Mouse (Mus musculus): ENCODE results near the gene Rasgrp3.
A peak's percentile ranks its signal among the peaks of the same experiment; 100 is the strongest.
"Not testable (repeated sequence)": the region's sequence is repeated elsewhere in the genome, so short reads cannot be mapped to it uniquely, and the experiment has no call there.

The Rasgrp3 gene

DNA sequence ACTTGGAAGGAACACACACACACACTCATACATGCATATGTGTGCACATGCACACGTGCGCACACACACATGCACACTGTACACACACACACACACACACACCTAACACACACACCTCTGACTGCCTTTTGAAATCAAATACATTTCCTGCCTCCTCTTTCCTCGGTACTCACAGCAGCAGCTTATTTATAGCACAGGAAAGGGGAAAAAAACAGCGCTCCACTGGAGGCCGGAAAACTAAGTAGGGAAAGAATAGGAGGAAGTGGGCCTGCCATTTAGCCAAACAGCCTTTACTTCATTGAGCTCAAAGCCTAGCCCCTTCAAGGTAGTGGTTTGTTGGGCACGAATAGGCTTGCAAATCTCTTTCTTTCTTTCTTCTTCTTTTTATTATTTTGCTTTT is at the start of gene Rasgrp3:
TSS of gene Rasgrp3 (plus strand) at position 298 of the 400 bp plus-strand sequence.
- DNase-seq (ENCODE audit: inconsistent ontology term): no peak

GRCm38 (mm10) chr17:75388402-75388801 is 47.3 kb upstream of the Rasgrp3 start:
- no peak for DNase-seq (ENCODE audit: inconsistent ontology term)

DNA sequence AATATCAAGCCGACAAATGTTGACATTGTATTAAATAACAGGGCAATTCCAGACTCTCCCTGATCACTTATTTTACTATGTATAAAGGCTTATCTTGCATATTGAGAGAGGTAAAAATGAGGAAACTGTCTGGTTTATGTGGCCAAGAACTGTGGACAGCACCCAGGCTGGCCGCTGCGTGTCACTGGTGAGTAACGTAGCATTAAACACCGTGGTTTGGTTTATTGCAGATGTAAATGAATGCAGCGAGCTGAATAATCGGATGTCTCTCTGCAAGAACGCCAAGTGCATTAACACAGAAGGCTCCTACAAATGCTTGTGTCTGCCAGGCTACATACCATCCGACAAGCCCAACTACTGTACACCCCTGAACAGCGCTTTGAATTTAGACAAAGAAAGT is 45.6 kb upstream of the Rasgrp3 start:
- no peak for DNase-seq (ENCODE audit: inconsistent ontology term)

DNA sequence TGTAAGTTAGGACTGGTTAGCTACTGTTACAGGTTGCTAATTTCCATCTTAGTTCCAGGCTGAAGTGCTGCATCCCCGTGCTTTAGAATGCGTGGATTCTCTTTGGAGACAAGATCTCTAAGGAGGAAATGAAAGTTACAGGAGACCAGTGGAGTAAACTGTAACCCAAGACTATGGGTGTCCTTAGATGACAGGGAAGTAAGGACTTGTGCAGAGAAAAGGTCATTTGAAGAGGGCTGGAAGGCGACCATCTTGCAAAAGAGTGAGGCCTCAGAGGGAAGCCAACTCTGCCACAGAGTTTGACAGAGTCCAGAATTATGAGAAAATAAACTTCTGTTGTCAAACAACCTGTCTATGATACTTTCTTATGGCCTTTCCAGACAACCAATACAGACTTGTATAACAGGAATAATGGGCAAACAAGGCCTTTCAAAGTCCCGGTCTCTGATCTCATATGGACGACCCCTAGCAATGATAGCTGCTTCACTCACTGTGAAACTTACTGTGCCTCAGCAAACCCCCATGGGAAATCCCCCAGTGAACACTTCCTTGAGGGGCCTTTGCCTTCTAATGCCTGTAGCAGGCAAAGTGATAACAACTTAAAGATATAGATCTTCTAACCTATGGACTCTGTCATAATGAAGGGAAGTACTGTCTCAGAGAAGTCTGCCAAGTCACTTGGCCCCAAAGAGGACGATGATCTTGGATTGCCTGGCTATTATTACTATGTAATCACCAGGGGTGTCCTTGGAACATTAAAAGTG is 44.1 kb upstream of the Rasgrp3 start:
- DNase-seq (ENCODE audit: inconsistent ontology term): no peak

DNA sequence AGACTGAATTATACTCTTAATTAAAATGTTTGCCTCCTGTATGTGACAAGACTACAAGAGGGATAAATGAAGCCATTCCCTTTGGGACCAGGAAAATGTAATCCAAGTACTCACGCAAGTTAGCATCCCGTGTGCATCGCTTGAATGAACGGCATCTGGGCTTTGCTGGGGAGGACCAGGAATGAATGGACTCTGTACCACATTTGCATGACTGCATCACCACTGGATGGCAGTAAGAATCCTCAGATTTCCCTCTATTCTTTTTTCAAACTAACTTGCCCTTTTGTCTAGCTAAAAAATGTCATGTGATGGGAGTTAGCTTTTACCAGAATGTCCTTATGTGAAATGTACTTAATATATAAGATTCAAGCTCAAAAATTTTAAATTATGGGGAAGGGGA is 29.3 kb upstream of the Rasgrp3 start:
- DNase-seq (ENCODE audit: inconsistent ontology term): peak; percentile 39

DNA sequence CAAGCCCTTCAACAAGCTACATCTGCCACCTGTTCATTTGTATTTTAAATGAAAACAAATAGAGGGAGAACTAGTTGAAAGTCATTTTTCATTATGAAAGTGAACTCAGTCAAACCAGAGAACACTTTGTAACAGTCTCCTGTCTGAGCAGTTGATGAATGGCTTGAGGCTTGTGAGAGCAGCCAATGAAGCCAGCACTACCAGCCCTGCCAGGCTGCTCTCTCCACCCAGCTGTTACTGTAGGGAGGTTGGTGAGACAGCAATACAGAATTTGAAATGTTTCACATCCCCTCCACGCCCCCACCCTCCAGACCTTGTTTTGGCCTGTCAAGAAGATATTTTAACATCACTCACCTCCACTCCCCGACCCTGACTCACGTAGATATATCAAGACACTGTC is 18.8 kb upstream of the Rasgrp3 start:
- no peak for DNase-seq (ENCODE audit: inconsistent ontology term)

GRCm38 (mm10) chr17:75434152-75434551 is 1.5 kb upstream of the Rasgrp3 start:
- no peak for DNase-seq (ENCODE audit: inconsistent ontology term)

DNA sequence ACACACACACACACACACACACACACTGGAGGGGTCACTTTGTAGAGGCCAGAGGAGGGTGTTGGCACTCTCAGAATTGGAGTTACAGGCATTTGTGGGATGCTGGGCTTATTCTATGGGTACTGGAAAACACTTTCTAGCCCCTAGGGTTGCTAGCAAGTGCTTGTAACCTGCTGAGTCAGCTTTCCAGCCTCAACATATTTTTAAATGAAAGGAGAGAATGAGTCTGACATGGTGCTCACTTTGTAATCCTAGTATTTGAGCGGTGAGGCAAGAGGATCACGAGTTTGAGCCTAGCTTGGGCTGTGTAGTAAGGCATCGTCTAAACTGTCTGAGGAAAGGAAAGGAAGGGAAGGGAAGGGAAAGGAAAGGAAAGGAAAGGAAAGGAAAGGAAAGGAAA is 825 bp upstream of the Rasgrp3 start:
- no peak for DNase-seq (ENCODE audit: inconsistent ontology term)

- DNase-seq (ENCODE audit: inconsistent ontology term): no peak
These were observed 399 bp downstream of the Rasgrp3 start for GRCm38 (mm10) chr17:75436095-75436494.

DNA sequence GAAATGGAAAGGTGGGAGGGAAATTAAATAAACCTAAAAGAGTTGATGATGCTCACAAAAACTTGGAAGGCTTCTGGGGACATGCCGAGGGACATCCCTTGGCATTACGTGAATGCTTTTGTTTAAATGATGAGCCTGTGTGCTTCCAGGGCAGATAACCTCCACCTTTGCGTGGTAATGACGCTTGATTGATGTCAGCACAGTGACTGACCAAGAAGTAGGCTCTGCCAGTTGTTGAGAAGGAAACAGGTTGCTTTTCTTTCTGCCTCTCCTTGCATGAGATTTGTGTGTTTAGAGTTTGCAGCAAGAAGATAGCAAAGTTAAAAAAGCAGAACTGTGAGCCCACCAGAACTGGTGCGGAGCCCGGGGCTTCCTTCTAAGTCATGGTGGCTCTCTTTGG is 1.1 kb downstream of the Rasgrp3 start:
- no peak for DNase-seq (ENCODE audit: inconsistent ontology term)

DNA sequence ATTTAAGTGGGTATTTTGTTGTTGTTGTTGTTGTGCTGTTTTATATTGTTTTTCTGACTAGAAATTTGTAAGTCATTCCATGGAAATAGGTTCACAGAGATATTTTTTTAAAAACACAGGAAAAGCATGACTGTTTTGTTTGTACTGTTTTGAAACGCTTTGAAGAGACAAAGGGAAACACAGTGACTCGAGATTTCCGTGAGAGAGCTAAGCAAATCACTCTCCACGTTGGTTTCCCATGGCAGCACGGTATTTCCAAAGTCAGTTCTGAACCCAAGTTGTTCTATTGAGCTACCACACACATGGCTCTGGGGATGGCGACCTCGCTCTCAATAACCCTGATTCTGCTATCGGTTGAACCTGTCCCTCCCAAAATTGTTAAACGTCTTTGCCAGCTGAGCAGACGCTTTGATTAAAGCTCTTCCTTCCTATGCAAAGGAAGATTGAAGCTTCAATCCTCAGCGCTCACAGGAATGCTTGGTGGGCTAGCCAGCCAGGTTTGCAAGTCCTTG is 1.6 kb downstream of the Rasgrp3 start:
- DNase-seq (ENCODE audit: inconsistent ontology term): no peak

GRCm38 (mm10) chr17:75438162-75438561 is 2.5 kb downstream of the Rasgrp3 start:
- no peak for DNase-seq (ENCODE audit: inconsistent ontology term)

GRCm38 (mm10) chr17:75439062-75439461 is 3.4 kb downstream of the Rasgrp3 start:
- DNase-seq (ENCODE audit: inconsistent ontology term): no peak

DNA sequence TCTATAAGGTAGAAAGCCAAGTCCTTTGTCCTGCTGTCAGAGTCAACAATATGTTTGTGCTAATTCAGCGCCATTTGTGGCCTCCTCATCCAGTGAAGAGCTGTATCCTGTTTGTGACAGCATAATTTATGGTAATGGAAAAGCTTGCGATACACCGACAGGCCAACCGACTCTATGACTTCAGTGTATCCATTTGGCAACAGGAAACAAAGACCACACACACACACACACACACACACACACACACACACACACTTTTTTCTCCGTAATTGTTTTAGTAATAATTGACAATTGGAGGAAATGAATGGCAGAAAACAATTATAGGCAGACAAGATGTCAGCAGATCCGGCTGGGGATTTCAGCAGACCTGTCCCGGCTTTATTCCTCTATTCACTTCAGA is 4.9 kb downstream of the Rasgrp3 start:
- no peak for DNase-seq (ENCODE audit: inconsistent ontology term)

- DNase-seq (ENCODE audit: inconsistent ontology term): no peak
These were observed 5.6 kb downstream of the Rasgrp3 start for GRCm38 (mm10) chr17:75441260-75441830.

DNA sequence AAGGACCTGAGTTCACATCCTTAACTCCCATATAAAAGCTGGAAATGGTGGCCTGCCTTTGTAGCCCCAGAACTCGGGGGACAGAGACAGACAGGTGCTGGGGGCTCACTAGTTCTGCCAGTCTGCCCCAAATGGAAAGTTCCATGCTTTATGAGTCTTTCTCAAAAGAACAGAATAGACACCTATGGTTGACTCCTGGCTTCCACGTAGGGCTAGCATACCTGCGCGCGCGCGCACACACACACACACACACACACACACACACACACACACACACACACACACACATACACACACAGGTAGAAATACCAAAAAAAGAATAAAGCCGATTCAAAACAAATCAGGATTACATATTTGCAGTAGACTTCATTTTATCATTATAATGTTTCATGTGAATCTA is 6.7 kb downstream of the Rasgrp3 start:
- no peak for DNase-seq (ENCODE audit: inconsistent ontology term)

DNA sequence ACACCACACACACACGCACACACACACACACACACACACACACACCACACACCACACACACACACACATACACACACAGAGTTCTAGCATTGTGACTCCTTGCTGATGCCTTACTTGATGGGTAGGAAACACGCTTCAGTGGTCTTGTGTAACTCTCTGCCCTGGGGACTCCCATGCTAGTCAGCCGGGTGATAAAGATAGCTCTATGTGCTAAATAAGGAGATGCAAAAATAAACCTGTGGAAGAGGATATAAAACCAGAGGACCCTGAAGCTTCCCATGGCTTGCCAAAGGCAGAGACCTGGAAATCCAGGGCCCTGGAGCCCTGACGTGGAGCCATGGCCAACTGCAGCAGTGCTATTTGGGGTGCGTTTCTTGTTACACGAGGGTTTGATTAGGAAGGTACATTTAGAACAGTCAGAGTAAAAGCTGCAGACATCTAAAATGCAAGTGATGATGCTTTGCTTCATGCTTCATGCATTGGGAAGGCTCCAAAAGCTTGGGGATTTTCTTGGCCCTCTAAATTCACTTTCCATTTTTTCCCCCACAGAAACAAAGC is 7.4 kb downstream of the Rasgrp3 start:
- no peak for DNase-seq (ENCODE audit: inconsistent ontology term)

- DNase-seq (ENCODE audit: inconsistent ontology term): no peak
These were observed 12.6 kb downstream of the Rasgrp3 start for GRCm38 (mm10) chr17:75448257-75448656.

DNA sequence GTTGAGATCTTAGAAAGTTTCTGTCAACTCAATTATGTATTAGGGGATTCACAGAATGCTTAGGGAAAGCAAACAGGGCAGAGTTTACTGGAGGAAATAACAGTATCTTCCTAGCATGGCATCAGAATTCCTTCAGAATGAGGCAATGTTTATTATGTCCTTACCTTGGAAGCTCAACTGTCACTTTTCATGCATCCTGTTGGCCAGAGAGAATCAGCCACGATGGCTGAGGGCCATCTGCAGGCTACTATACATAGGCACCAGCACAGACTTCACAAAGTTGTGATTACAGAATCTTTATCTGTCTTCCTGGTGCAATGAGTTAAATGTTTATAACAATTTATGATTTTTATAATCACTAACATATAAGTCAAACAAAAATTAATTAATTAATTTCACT is 13.3 kb downstream of the Rasgrp3 start:
- DNase-seq (ENCODE audit: inconsistent ontology term): no peak

- DNase-seq (ENCODE audit: inconsistent ontology term): no peak
These were observed 16.6 kb downstream of the Rasgrp3 start for GRCm38 (mm10) chr17:75452313-75452712.

GRCm38 (mm10) chr17:75453639-75454038 is 17.9 kb downstream of the Rasgrp3 start:
- no peak for DNase-seq (ENCODE audit: inconsistent ontology term)

DNA sequence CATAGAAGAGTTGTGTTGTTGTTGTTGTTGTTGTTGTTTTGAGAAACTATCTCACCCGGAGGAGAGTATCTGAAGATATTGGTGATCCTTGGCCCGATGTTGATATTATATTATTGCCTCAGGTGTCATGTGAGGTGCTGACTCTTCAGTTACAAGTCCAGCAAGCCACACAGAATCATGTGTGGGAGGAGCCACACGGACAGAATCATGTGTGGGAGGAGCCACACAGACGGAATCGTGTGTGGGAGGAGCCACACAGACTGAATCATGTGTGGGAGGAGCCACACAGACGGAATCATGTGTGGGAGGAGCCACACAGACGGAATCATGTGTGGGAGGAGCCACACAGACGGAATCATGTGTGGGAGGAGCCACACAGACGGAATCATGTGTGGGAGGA is 20.4 kb downstream of the Rasgrp3 start:
- not testable (repeated sequence) for DNase-seq (ENCODE audit: inconsistent ontology term)

DNA sequence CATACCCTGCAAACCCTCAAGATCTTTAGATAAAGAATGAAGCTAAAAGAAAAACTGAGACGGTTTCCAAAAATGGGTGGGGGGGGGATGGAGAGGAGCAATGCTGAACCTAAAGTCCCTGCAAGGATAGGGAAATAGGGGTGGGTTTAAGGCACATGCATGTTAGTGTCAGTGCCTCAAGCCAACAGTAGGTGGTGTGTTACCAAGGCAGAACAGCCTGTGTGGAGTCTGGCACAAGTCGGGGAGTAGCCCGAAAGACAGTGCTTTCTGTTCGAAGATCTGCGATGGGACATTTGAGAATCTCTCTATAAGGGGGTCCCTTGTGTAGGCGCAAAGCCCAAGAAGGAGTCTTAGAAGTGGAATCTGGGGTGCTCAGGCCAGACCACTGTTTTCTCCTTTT is 24.9 kb downstream of the Rasgrp3 start:
- DNase-seq (ENCODE audit: inconsistent ontology term): no peak
